Mouse (Mus musculus) embryonic facial prominence, embryonic 11.5 days (tissue): ENCODE measurements around the gene Ebf1. TPM values are rescaled to one million over a fixed set of nuclear protein-coding genes. Genes with fewer than 3 reads are reported as not detected.

ENCODE experiments used
- ATAC-seq: fragments of 200-750 bp; cut with Nextera tagmentation; replicated peaks from 2 replicates; pipeline ENCODE4 v1.8.0; 2017; ENCODE audit warnings: low read depth; ENCODE audit not compliant: insufficient number of reproducible peaks, low FRiP score, low TSS enrichment
- DNase-seq: peaks from one replicate; pipeline ENCODE4 v3.0.0-alpha.2; 2015; ENCODE audit warnings: low spot score
- H3K27ac ChIP-seq: fragments of 300-500 bp; sonication (generic); replicated peaks from 2 replicates; pipeline ENCODE4 v1.5.1; 2014; ENCODE audit warnings: mild to moderate bottlenecking, low read depth, low read length, control low read depth
- H3K27me3 ChIP-seq: fragments of 300-500 bp; sonication (generic); 2 replicates; pipeline ENCODE4 v1.6.1; 2014; ENCODE audit warnings: mild to moderate bottlenecking, low read length, moderate library complexity, mixed read lengths; ENCODE audit not compliant: control insufficient read depth, insufficient read depth
- H3K36me3 ChIP-seq: fragments of 300-500 bp; sonication (generic); replicated peaks from 2 replicates; pipeline ENCODE4 v1.6.1; 2014; ENCODE audit warnings: low read depth, mild to moderate bottlenecking, low read length, moderate library complexity, mixed read lengths; ENCODE audit not compliant: control insufficient read depth, insufficient read depth
- H3K4me1 ChIP-seq: fragments of 300-500 bp; sonication (generic); 2 replicates; pipeline ENCODE4 v1.6.1; 2014; ENCODE audit warnings: low read length, mixed read lengths; ENCODE audit not compliant: control insufficient read depth, insufficient read depth
- H3K4me2 ChIP-seq: fragments of 300-500 bp; sonication (generic); 2 replicates; pipeline ENCODE4 v1.6.1; 2014; ENCODE audit warnings: low read depth, mild to moderate bottlenecking, control low read depth, low read length, moderate library complexity
- H3K4me3 ChIP-seq: fragments of 300-500 bp; sonication (generic); 2 replicates; pipeline ENCODE4 v1.5.1; 2014; ENCODE audit warnings: low read depth, low read length, control low read depth
- H3K9ac ChIP-seq: fragments of 300-500 bp; sonication (generic); replicated peaks from 2 replicates; pipeline ENCODE4 v1.6.1; 2014; ENCODE audit warnings: mild to moderate bottlenecking, control low read depth, low read length
- H3K9me3 ChIP-seq: fragments of 300-500 bp; sonication (generic); replicated peaks from 2 replicates; pipeline ENCODE4 v1.6.1; 2016; ENCODE audit warnings: mild to moderate bottlenecking, low read length, inconsistent platforms, mixed read lengths; ENCODE audit not compliant: control insufficient read depth
- WGBS: fragments of 180-500 bp; shearing (Covaris S2); extraction: QIAGEN DNeasy Blood & Tissue Kit; methylation state at CpG from one replicate; pipeline ENCODE4 v1.1.7; 2014; 5-methylcytosine and 5-hydroxymethylcytosine counted together
- polyA plus RNA-seq: library from polyadenylated mRNA; unstranded; fragments of >200 nt; fragmentation: Nextera tagmentation; extraction: Ambion mirVana; gene quantifications from 2 replicates; pipeline ENCODE4 v1.2.1, GENCODE M21; 2014

Ebf1 gene
- polyA plus RNA-seq, 1 experiment from 2014 or later, result 47.9 TPM

DNA sequence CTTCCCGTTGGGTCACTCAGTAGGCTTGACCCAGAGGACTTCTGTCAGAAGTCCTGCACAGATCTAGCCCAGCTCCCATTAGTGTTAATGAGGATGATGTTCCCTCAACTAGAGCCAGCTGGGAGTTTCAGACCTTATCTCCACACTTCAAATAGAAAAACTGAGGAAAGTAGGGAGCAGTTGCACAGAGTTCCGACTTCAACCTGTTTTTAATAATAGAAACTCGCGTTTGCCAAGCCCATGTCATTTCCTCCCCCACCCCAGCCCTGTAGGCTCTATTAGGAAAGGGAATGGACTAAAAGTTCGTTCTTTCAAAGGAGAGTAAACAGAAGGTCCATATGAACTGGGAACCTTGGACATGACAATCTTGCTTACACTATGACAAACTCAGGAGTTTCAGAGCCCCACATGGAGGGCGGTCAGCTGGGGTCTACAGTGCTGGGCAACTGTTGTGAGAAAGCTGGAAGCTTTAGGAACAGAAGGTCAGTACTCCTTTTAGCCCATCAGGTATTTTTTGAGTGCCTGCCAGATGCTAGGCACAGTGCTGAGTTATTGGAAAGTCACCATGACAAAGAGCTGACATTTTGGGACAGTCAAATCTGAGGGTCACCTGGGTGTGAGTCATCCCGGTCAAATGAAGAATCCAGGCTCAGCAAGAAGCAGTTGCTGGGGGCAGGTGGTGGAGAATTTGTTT, 72.6 kb downstream of the Ebf1 start:
- WGBS, result 52% methylated on average over 7 of the region's 7 CpGs
- no peak overlapping the region for H3K4me3 ChIP-seq
- H3K27me3 ChIP-seq, result no peaks in the 10 kb centered on the region
- no peak overlapping the region for H3K27ac ChIP-seq
- no peak overlapping the region for H3K9ac ChIP-seq
- H3K4me2 ChIP-seq, result no peak overlapping the region
- H3K36me3 ChIP-seq, result no peaks in the 10 kb centered on the region
- no peak for ATAC-seq
- H3K9me3 ChIP-seq, result no peaks in the 10 kb centered on the region
- no peak for DNase-seq
- no peaks in the 10 kb centered on the region for H3K4me1 ChIP-seq

DNA sequence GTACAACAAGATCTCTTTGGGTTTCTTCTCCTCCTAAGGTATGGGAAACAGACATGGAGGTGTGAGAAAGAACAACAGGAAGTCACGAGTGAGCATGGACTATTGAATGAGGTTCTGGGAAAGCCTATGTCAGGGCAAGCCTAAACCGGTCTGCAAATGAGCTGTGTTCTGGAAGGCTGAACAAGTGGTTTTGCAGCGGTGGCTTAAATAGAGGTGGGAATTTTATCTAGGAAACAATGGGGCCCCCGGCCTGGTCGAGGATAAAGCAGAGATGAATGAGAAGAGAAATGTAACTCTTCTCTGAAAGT, 73.1 kb downstream of the Ebf1 start:
- H3K9ac ChIP-seq, result no peak overlapping the region
- DNase-seq, result no peak
- no peak for ATAC-seq
- 86% methylated on average over 5 of the region's 5 CpGs for WGBS
- no peaks in the 10 kb centered on the region for H3K9me3 ChIP-seq
- no peaks in the 10 kb centered on the region for H3K36me3 ChIP-seq
- H3K4me3 ChIP-seq, result no peak overlapping the region
- H3K4me1 ChIP-seq, result no peaks in the 10 kb centered on the region
- H3K27me3 ChIP-seq, result no peaks in the 10 kb centered on the region
- H3K27ac ChIP-seq, result no peak overlapping the region
- no peak overlapping the region for H3K4me2 ChIP-seq

- ATAC-seq (no peak), DNase-seq (no peak)
- H3K27ac ChIP-seq, result no peak overlapping the region
- no peaks in the 10 kb centered on the region for H3K9me3 ChIP-seq
- H3K9ac ChIP-seq, result no peak overlapping the region
- no peaks in the 10 kb centered on the region for H3K27me3 ChIP-seq
- H3K4me3 ChIP-seq, result no peak overlapping the region
- H3K36me3 ChIP-seq, result no peaks in the 10 kb centered on the region
- no peaks in the 10 kb centered on the region for H3K4me1 ChIP-seq
- 95% methylated on average over 9 of the region's 9 CpGs for WGBS
- H3K4me2 ChIP-seq, result no peak overlapping the region
Observed at GRCm38 (mm10) chr11:44695416-44695815, 78.3 kb downstream of the Ebf1 start.

DNA sequence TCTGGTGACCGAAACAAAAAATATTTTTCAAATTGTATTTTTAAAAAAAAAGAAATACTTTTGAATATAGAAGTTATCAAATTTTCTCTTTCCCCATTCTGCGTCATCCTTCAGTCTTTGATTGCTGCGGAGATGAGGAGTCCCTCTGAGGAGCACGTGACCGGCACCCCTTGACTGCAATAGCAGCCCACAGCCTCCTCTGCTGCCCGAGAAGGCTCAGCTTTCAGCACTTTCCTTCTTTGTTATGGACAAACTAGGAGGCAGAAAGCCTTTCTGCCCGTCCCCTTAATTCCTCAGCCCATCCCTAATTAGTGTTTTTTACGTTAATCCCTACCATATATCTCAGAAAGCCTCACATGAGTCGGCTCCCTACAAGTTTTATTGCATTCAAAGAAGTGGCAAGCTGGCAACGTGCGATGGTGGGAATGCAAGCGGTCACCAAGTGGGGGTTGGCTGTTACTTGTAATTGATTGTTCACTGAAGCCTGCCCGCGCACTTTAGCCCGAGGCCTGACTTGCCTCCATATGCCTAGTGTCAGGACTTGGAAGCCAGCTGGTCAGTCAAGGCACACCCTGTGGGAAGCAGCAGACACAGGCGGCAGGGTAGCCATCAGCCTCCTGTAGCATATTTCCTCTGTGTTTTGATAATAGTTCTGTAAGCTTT, 79.6 kb downstream of the Ebf1 start:
- ATAC-seq (peak; percentile 76; the same call in 1 of the 2 replicates), DNase-seq (peak; percentile 66)
- Histone ChIP-seq H3K9ac (no peak overlapping the region), H3K27me3 (no peaks in the 10 kb centered on the region), H3K4me1 (no peaks in the 10 kb centered on the region), H3K9me3 (no peaks in the 10 kb centered on the region), H3K27ac (no peak overlapping the region), H3K4me2 (no peak overlapping the region; the same call in 1 of the 2 replicates), H3K36me3 (no peaks in the 10 kb centered on the region), H3K4me3 (no peak overlapping the region)
- 7% methylated on average over 16 of the region's 16 CpGs for WGBS

DNA sequence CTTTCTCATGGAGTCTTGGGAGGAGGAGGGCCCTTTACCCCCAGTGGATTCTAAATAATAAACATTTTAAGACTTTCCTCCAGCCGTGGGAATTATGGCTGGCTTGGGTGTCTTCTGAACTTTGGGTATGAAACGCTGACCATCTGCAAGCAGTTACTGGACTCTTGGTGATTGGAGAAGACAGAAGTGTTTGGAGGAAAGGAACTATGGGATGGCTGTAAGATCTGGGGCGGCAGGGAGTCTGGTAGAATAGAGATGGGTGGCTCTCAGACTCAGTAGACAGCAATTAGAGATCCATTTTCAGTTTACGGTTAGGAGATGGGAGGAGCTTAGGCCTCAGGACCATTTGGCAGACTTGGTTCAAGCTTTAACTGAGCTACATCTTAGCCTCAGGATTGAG, 83.1 kb downstream of the Ebf1 start:
- Histone ChIP-seq H3K9me3 (no peaks in the 10 kb centered on the region), H3K4me1 (no peaks in the 10 kb centered on the region), H3K27ac (no peak overlapping the region), H3K27me3 (no peaks in the 10 kb centered on the region), H3K4me2 (no peak overlapping the region), H3K9ac (no peak overlapping the region), H3K36me3 (no peaks in the 10 kb centered on the region), H3K4me3 (no peak overlapping the region)
- WGBS, result 44% methylated on average over 4 of the region's 4 CpGs
- DNase-seq, result peak; percentile 43
- ATAC-seq, result no peak

DNA sequence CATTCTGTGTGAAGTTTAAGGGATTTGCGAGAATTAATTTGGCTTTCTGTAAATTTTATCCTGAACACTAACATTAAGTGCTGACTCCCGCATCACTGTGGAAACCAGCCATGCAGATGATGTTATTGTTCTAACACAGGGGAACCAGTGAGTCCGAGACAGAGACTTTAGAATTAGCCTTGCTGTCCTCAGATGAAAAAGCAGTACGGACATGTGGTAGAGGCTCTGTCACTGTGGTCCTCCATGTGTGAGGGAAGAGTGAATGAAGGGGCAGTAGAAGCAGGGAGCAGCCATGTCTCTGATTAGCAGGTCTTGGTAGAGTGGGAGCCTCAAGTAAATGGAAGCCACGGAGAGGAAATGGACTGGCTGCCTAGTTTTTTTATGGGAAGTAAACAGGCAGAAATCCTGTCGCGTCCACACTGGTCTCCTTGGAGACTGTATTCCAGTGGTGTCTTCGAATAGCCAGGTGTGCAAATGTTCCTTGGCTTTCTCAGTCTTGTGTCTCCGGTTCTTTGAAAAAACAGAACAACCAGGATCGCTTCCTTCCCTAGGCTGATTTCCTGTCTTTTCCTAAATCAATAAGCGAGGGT, 84.2 kb downstream of the Ebf1 start:
- DNase-seq, result no peak
- Histone ChIP-seq H3K4me3 (no peak overlapping the region), H3K27ac (no peak overlapping the region), H3K36me3 (no peaks in the 10 kb centered on the region), H3K9me3 (no peaks in the 10 kb centered on the region), H3K9ac (no peak overlapping the region), H3K27me3 (no peaks in the 10 kb centered on the region), H3K4me2 (no peak overlapping the region), H3K4me1 (no peaks in the 10 kb centered on the region)
- ATAC-seq, result no peak
- WGBS, result 44% methylated on average over 11 of the region's 11 CpGs

GRCm38 (mm10) chr11:44701864-44702263, 84.7 kb downstream of the Ebf1 start:
- Histone ChIP-seq H3K9ac (no peak overlapping the region), H3K36me3 (no peaks in the 10 kb centered on the region), H3K4me1 (no peaks in the 10 kb centered on the region), H3K9me3 (no peaks in the 10 kb centered on the region), H3K27ac (no peak overlapping the region), H3K4me3 (no peak overlapping the region), H3K27me3 (no peaks in the 10 kb centered on the region), H3K4me2 (no peak overlapping the region)
- DNase-seq (no peak), ATAC-seq (no peak)
- WGBS, result 23% methylated on average over 1 of the region's 1 CpGs

DNA sequence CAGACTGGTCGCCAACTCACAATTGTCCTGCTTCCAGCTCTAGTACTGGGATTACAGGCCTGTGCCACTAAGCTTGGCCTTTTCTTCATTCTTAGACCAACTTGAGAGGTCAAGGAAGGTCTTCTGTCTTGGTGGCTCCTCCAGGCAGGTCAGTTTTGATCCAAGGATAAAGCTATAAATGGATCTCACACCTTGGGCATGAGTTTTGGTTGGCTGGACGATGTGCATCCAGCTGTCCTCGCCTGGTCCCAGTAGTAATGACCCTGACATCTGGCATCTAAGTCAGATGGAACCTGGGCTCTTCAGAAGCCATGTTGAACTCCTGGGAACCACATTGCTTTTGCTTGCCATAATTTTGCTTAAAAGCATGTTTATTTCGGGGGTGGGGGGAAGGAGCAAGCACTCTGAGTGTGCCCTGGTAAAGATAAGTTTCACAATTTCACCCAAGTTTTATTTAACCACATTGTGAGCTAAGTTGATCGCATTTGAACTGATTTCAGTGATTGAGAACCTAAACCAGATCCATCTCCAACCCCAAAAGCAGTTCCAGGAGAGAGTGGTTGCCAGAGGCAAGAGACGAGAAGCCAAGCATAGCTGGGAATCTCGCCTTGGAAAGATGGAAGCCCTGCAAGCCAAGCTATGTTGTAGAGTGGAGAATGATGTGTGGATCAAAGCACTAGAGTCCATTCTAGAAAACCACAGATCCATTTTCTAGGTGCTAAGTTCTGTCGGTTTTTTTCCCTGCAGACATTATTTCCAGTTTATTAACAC, 85.8 kb downstream of the Ebf1 start:
- Histone ChIP-seq H3K27ac (no peak overlapping the region), H3K9ac (no peak overlapping the region), H3K36me3 (no peaks in the 10 kb centered on the region), H3K27me3 (no peaks in the 10 kb centered on the region), H3K9me3 (no peaks in the 10 kb centered on the region), H3K4me1 (no peaks in the 10 kb centered on the region; the same call in 1 of the 2 replicates), H3K4me3 (no peak overlapping the region), H3K4me2 (no peak overlapping the region)
- ATAC-seq (no peak), DNase-seq (no peak)
- 90% methylated on average over 8 of the region's 8 CpGs for WGBS
